Mouse (Mus musculus) embryonic facial prominence, embryonic 10.5 days (tissue): ENCODE results near the gene Epas1. TPM values are rescaled to one million over a fixed set of nuclear protein-coding genes. Genes with fewer than 3 reads are reported as not detected.

Experiments
- DNase-seq: peaks from one replicate; pipeline ENCODE4 v3.0.0-alpha.2; 2017; ENCODE audit warnings: low spot score
- H3K27ac ChIP-seq: fragments of 300-500 bp; sonication (generic); replicated peaks from 2 replicates; pipeline ENCODE4 v1.5.1; 2016; ENCODE audit warnings: mild to moderate bottlenecking
- H3K27me3 ChIP-seq: fragments of 300-500 bp; sonication (generic); replicated peaks from 2 replicates; pipeline ENCODE4 v1.6.1; 2016; ENCODE audit warnings: low read depth, mild to moderate bottlenecking; ENCODE audit not compliant: poor library complexity, severe bottlenecking
- H3K36me3 ChIP-seq: fragments of 300-500 bp; sonication (generic); replicated peaks from 2 replicates; pipeline ENCODE4 v1.6.1; 2016; ENCODE audit warnings: mild to moderate bottlenecking, moderate library complexity
- H3K4me1 ChIP-seq: fragments of 300-500 bp; sonication (generic); 2 replicates; pipeline ENCODE4 v1.6.1; 2016
- H3K4me3 ChIP-seq: fragments of 300-500 bp; sonication (generic); 2 replicates; pipeline ENCODE4 v1.5.1; 2016; ENCODE audit warnings: mild to moderate bottlenecking, moderate library complexity
- H3K9me3 ChIP-seq: fragments of 300-500 bp; sonication (generic); 2 replicates; pipeline ENCODE4 v1.6.1; 2016; ENCODE audit warnings: mild to moderate bottlenecking
- WGBS: fragments of 180-500 bp; shearing (Covaris S2); methylation state at CpG from one replicate; pipeline ENCODE4 v1.1.7; 2016; 5-methylcytosine and 5-hydroxymethylcytosine counted together
- polyA plus RNA-seq: library from polyadenylated mRNA; unstranded; fragments of >200 nt; fragmentation: Nextera tagmentation; extraction: Ambion mirVana; gene quantifications from 2 replicates; pipeline ENCODE4 v1.2.1, GENCODE M21; 2016

Gene Epas1
- polyA plus RNA-seq, 1 experiment from 2014 or later: 2.8 TPM

- no peaks in the 10 kb centered on the region for H3K9me3 ChIP-seq
- peaks cover 7% of the 10 kb centered on the region for H3K4me1 ChIP-seq
- no peak overlapping the region; the same call in 1 of the 2 replicates for H3K4me3 ChIP-seq
- 0 out of 2 replicates have a peak, but pooled peaks cover 4% of the 10 kb centered on the region for H3K27me3 ChIP-seq
- DNase-seq: no peak
- 79% methylated on average over 1 of the region's 1 CpGs for WGBS
- peak overlapping the region; percentile 79; the same call in 1 of the 2 replicates for H3K27ac ChIP-seq
- H3K36me3 ChIP-seq: no peaks in the 10 kb centered on the region
These were observed 21.0 kb upstream of the Epas1 start for GRCm38 (mm10) chr17:86732522-86732921.

- Histone ChIP-seq H3K4me3 (no peak overlapping the region), H3K36me3 (no peaks in the 10 kb centered on the region), H3K9me3 (no peaks in the 10 kb centered on the region), H3K27me3 (0 out of 2 replicates have a peak, but pooled peaks cover 3% of the 10 kb centered on the region), H3K27ac (no peak overlapping the region), H3K4me1 (peaks cover 7% of the 10 kb centered on the region)
- 80% methylated on average over 4 of the region's 4 CpGs for WGBS
- DNase-seq: no peak
These were observed 19.9 kb upstream of the Epas1 start for GRCm38 (mm10) chr17:86733644-86734043.

- Histone ChIP-seq H3K27ac (no peak overlapping the region), H3K36me3 (no peaks in the 10 kb centered on the region), H3K27me3 (no peaks in the 10 kb centered on the region), H3K9me3 (no peaks in the 10 kb centered on the region), H3K4me3 (no peak overlapping the region), H3K4me1 (no peaks in the 10 kb centered on the region)
- no peak for DNase-seq
- WGBS: 58% methylated on average over 6 of the region's 6 CpGs
These were observed 15.0 kb upstream of the Epas1 start for GRCm38 (mm10) chr17:86738477-86738876.

GRCm38 (mm10) chr17:86743351-86743941 lies 10.1 kb upstream of the Epas1 start:
- WGBS: 91% methylated on average over 7 of the region's 7 CpGs
- no peak overlapping the region for H3K27ac ChIP-seq
- H3K9me3 ChIP-seq: no peaks in the 10 kb centered on the region
- H3K4me3 ChIP-seq: no peak overlapping the region
- no peak for DNase-seq
- no peaks in the 10 kb centered on the region for H3K4me1 ChIP-seq
- no peaks in the 10 kb centered on the region for H3K36me3 ChIP-seq
- 0 out of 2 replicates have a peak, but pooled peaks cover 13% of the 10 kb centered on the region for H3K27me3 ChIP-seq

GRCm38 (mm10) chr17:86744943-86745342 lies 8.6 kb upstream of the Epas1 start:
- Histone ChIP-seq H3K27ac (no peak overlapping the region), H3K4me1 (no peaks in the 10 kb centered on the region), H3K27me3 (peaks cover 16% of the 10 kb centered on the region; the same call in 1 of the 2 replicates), H3K36me3 (no peaks in the 10 kb centered on the region), H3K9me3 (no peaks in the 10 kb centered on the region), H3K4me3 (no peak overlapping the region)
- no peak for DNase-seq
- 31% methylated on average over 6 of the region's 6 CpGs for WGBS

- Histone ChIP-seq H3K27me3 (peaks cover 67% of the 10 kb centered on the region), H3K36me3 (no peaks in the 10 kb centered on the region), H3K4me3 (no peak overlapping the region), H3K27ac (no peak overlapping the region), H3K9me3 (no peaks in the 10 kb centered on the region), H3K4me1 (peaks cover 32% of the 10 kb centered on the region)
- no peak for DNase-seq
- WGBS: 70% methylated on average over 10 of the region's 10 CpGs
These were observed 2.1 kb upstream of the Epas1 start for GRCm38 (mm10) chr17:86751373-86751871.

- Histone ChIP-seq H3K36me3 (no peaks in the 10 kb centered on the region), H3K4me1 (peaks cover 32% of the 10 kb centered on the region), H3K27me3 (peaks cover 84% of the 10 kb centered on the region), H3K9me3 (no peaks in the 10 kb centered on the region), H3K4me3 (peak overlapping the region; percentile 63), H3K27ac (no peak overlapping the region)
- peak; percentile 71 for DNase-seq
- under 1% methylated on average over 55 of the region's 55 CpGs for WGBS
These were observed 668 bp downstream of the Epas1 start for GRCm38 (mm10) chr17:86753931-86754805.

GRCm38 (mm10) chr17:86754806-86755571 lies 1.5 kb downstream of the Epas1 start:
- Histone ChIP-seq H3K4me1 (peaks cover 32% of the 10 kb centered on the region), H3K36me3 (no peaks in the 10 kb centered on the region), H3K27me3 (peaks cover 80% of the 10 kb centered on the region), H3K27ac (no peak overlapping the region), H3K9me3 (no peaks in the 10 kb centered on the region), H3K4me3 (peak overlapping the region; percentile 63)
- 2% methylated on average over 52 of the region's 52 CpGs for WGBS
- DNase-seq: peak; percentile 57

GRCm38 (mm10) chr17:86755581-86756195 lies 2.2 kb downstream of the Epas1 start:
- WGBS: 14% methylated on average over 11 of the region's 11 CpGs
- Histone ChIP-seq H3K9me3 (no peaks in the 10 kb centered on the region), H3K36me3 (no peaks in the 10 kb centered on the region), H3K4me3 (peak overlapping the region; percentile 63), H3K27me3 (peaks cover 73% of the 10 kb centered on the region), H3K27ac (no peak overlapping the region), H3K4me1 (peaks cover 32% of the 10 kb centered on the region)
- peak; percentile 21 for DNase-seq

- H3K9me3 ChIP-seq: no peaks in the 10 kb centered on the region
- WGBS: 41% methylated on average over 2 of the region's 2 CpGs
- peaks cover 54% of the 10 kb centered on the region for H3K27me3 ChIP-seq
These were observed 4.1 kb downstream of the Epas1 start for GRCm38 (mm10) chr17:86757621-86758020.

GRCm38 (mm10) chr17:86761859-86762258 lies 8.4 kb downstream of the Epas1 start:
- Histone ChIP-seq H3K4me3 (no peak overlapping the region), H3K36me3 (no peaks in the 10 kb centered on the region), H3K27ac (no peak overlapping the region), H3K27me3 (peaks cover 12% of the 10 kb centered on the region), H3K9me3 (no peaks in the 10 kb centered on the region), H3K4me1 (no peaks in the 10 kb centered on the region)
- DNase-seq: no peak
- WGBS: 85% methylated on average over 5 of the region's 5 CpGs

More at GRCm38 (mm10) chr17:86757621-86758020, 4.1 kb downstream of the Epas1 start:
- no peak overlapping the region for H3K4me3 ChIP-seq
- DNase-seq: no peak
- H3K4me1 ChIP-seq: peaks cover 28% of the 10 kb centered on the region
- no peaks in the 10 kb centered on the region for H3K36me3 ChIP-seq
- H3K27ac ChIP-seq: no peak overlapping the region
